Mouse (Mus musculus) midbrain, embryonic 14.5 days (tissue): ENCODE results near the gene Nfkbib. TPM values are rescaled to one million over a fixed set of nuclear protein-coding genes. Genes with fewer than 3 reads are reported as not detected.

Experiments
- ATAC-seq: fragments of 200-750 bp; cut with Nextera tagmentation; 2 replicates; pipeline ENCODE4 v1.8.0; 2017; ENCODE audit warnings: moderate number of reproducible peaks, moderate library complexity; ENCODE audit not compliant: low FRiP score, low TSS enrichment
- DNase-seq: peaks from one replicate; pipeline ENCODE4 v3.0.0-alpha.2; 2015
- H3K27ac ChIP-seq: fragments of 300-500 bp; sonication (generic); replicated peaks from 2 replicates; pipeline ENCODE4 v1.5.1; 2014; ENCODE audit warnings: mild to moderate bottlenecking, low read depth, low read length, moderate library complexity
- H3K27me3 ChIP-seq: fragments of 300-500 bp; sonication (generic); 2 replicates; pipeline ENCODE4 v1.6.1; 2014; ENCODE audit warnings: low read length, control low read depth, mixed read lengths; ENCODE audit not compliant: control insufficient read depth, insufficient read depth
- H3K36me3 ChIP-seq: fragments of 300-500 bp; sonication (generic); 2 replicates; pipeline ENCODE4 v1.6.1; 2014; ENCODE audit warnings: low read length, control low read depth; ENCODE audit not compliant: control insufficient read depth, insufficient read depth
- H3K4me1 ChIP-seq: fragments of 300-500 bp; sonication (generic); 2 replicates; pipeline ENCODE4 v1.6.1; 2014; ENCODE audit warnings: mild to moderate bottlenecking, antibody characterized with exemption, low read length, control low read depth; ENCODE audit not compliant: control insufficient read depth, insufficient read depth
- H3K4me2 ChIP-seq: fragments of 300-500 bp; sonication (generic); 2 replicates; pipeline ENCODE4 v1.6.1; 2014; ENCODE audit warnings: mild to moderate bottlenecking, low read length, moderate library complexity
- H3K4me3 ChIP-seq: fragments of 300-500 bp; sonication (generic); replicated peaks from 2 replicates; pipeline ENCODE4 v1.5.1; 2014; ENCODE audit warnings: low read depth, low read length
- H3K9ac ChIP-seq: fragments of 300-500 bp; sonication (generic); replicated peaks from 2 replicates; pipeline ENCODE4 v1.6.1; 2014; ENCODE audit warnings: mild to moderate bottlenecking, low read length, moderate library complexity
- H3K9me3 ChIP-seq: fragments of 300-500 bp; sonication (generic); 2 replicates; pipeline ENCODE4 v1.6.1; 2016; ENCODE audit warnings: low read length, control low read depth, mixed read lengths; ENCODE audit not compliant: control insufficient read depth
- WGBS: fragments of 180-500 bp; shearing (Covaris S2); extraction: QIAGEN DNeasy Blood & Tissue Kit; methylation state at CpG from one replicate; pipeline ENCODE4 v1.1.7; 2014; 5-methylcytosine and 5-hydroxymethylcytosine counted together
- polyA plus RNA-seq: library from polyadenylated mRNA; unstranded; fragments of >200 nt; fragmentation: Nextera tagmentation; extraction: Ambion mirVana; gene quantifications from 2 replicates; pipeline ENCODE4 v1.2.1, GENCODE M21; 2014

Gene Nfkbib
- polyA plus RNA-seq, 1 experiment from 2014 or later: 55.9 TPM

- H3K27ac ChIP-seq: no peak overlapping the region
- no peaks in the 10 kb centered on the region for H3K4me1 ChIP-seq
- no peaks in the 10 kb centered on the region for H3K9me3 ChIP-seq
- peaks cover 5% of the 10 kb centered on the region; the same call in 1 of the 2 replicates for H3K36me3 ChIP-seq
- H3K4me2 ChIP-seq: no peak overlapping the region
- H3K27me3 ChIP-seq: no peaks in the 10 kb centered on the region
- no peak overlapping the region for H3K4me3 ChIP-seq
- DNase-seq: no peak
- WGBS: 88% methylated on average over 12 of the region's 14 CpGs
- H3K9ac ChIP-seq: no peak overlapping the region
- no peak for ATAC-seq
These were observed 25.3 kb upstream of the Nfkbib start for GRCm38 (mm10) chr7:28792391-28793185.

GRCm38 (mm10) chr7:28791706-28792105, 24.4 kb upstream of the Nfkbib start:
- DNase-seq: no peak
- Histone ChIP-seq H3K9ac (no peak overlapping the region), H3K4me3 (no peak overlapping the region), H3K36me3 (peaks cover 8% of the 10 kb centered on the region; the same call in 1 of the 2 replicates), H3K9me3 (no peaks in the 10 kb centered on the region), H3K27ac (no peak overlapping the region), H3K4me1 (no peaks in the 10 kb centered on the region), H3K4me2 (no peak overlapping the region), H3K27me3 (no peaks in the 10 kb centered on the region)
- ATAC-seq: no peak

GRCm38 (mm10) chr7:28790066-28790806, 22.9 kb upstream of the Nfkbib start:
- no peak for ATAC-seq
- no peak overlapping the region for H3K4me2 ChIP-seq
- no peak overlapping the region for H3K9ac ChIP-seq
- no peak overlapping the region for H3K4me3 ChIP-seq
- no peaks in the 10 kb centered on the region for H3K9me3 ChIP-seq
- WGBS: 52% methylated on average over 8 of the region's 8 CpGs
- no peak overlapping the region for H3K27ac ChIP-seq
- H3K27me3 ChIP-seq: no peaks in the 10 kb centered on the region
- no peaks in the 10 kb centered on the region for H3K4me1 ChIP-seq
- peaks cover 18% of the 10 kb centered on the region; the same call in 1 of the 2 replicates for H3K36me3 ChIP-seq
- DNase-seq: peak; percentile 38

- ATAC-seq (no peak), DNase-seq (no peak)
- Histone ChIP-seq H3K4me3 (no peak overlapping the region), H3K4me1 (no peaks in the 10 kb centered on the region), H3K36me3 (peaks cover 25% of the 10 kb centered on the region; the same call in 1 of the 2 replicates), H3K4me2 (no peak overlapping the region), H3K27me3 (no peaks in the 10 kb centered on the region), H3K9me3 (no peaks in the 10 kb centered on the region), H3K9ac (no peak overlapping the region), H3K27ac (no peak overlapping the region)
- 88% methylated on average over 3 of the region's 3 CpGs for WGBS
These were observed 21.9 kb upstream of the Nfkbib start for GRCm38 (mm10) chr7:28789235-28789634.

GRCm38 (mm10) chr7:28788307-28789195, 21.2 kb upstream of the Nfkbib start, which contains the start of gene Rinl:
Gene Rinl, plus strand, starts transcription at chr7:28788969.
- H3K4me3 ChIP-seq: no peak within 1 kb of the TSS
- no peaks in the 10 kb centered on the region for H3K4me1 ChIP-seq
- DNase-seq (no peak), ATAC-seq (no peak)
- H3K9ac ChIP-seq: no peak within 1 kb of the TSS
- H3K27me3 ChIP-seq: no peaks in the 10 kb centered on the region
- peaks cover 31% of the 10 kb centered on the region for H3K36me3 ChIP-seq
- H3K4me2 ChIP-seq: no peak within 1 kb of the TSS
- 85% methylated on average over 5 of the region's 5 CpGs for WGBS
- no peaks in the 10 kb centered on the region for H3K9me3 ChIP-seq
- H3K27ac ChIP-seq: no peak within 1 kb of the TSS

- Histone ChIP-seq H3K4me1 (no peaks in the 10 kb centered on the region), H3K4me2 (no peak overlapping the region), H3K9me3 (no peaks in the 10 kb centered on the region), H3K4me3 (no peak overlapping the region), H3K9ac (no peak overlapping the region), H3K27me3 (no peaks in the 10 kb centered on the region), H3K36me3 (peaks cover 36% of the 10 kb centered on the region), H3K27ac (no peak overlapping the region)
- no peak for DNase-seq
- ATAC-seq: no peak
- 93% methylated on average over 9 of the region's 9 CpGs for WGBS
These were observed 20.6 kb upstream of the Nfkbib start for GRCm38 (mm10) chr7:28787884-28788283.

GRCm38 (mm10) chr7:28785161-28785560, 17.8 kb upstream of the Nfkbib start:
- no peak for ATAC-seq
- WGBS: 72% methylated on average over 5 of the region's 5 CpGs

GRCm38 (mm10) chr7:28781261-28781663, 13.9 kb upstream of the Nfkbib start:
- 92% methylated on average over 8 of the region's 8 CpGs for WGBS
- ATAC-seq (no peak), DNase-seq (no peak)
- H3K9me3 ChIP-seq: no peaks in the 10 kb centered on the region
- no peak overlapping the region for H3K9ac ChIP-seq
- H3K27ac ChIP-seq: no peak overlapping the region
- no peak overlapping the region for H3K4me2 ChIP-seq
- H3K36me3 ChIP-seq: peaks cover 41% of the 10 kb centered on the region
- no peaks in the 10 kb centered on the region for H3K4me1 ChIP-seq
- H3K4me3 ChIP-seq: no peak overlapping the region
- no peaks in the 10 kb centered on the region for H3K27me3 ChIP-seq

More at GRCm38 (mm10) chr7:28785161-28785560, 17.8 kb upstream of the Nfkbib start:
- Histone ChIP-seq H3K36me3 (peaks cover 42% of the 10 kb centered on the region), H3K4me1 (no peaks in the 10 kb centered on the region), H3K9ac (no peak overlapping the region), H3K4me2 (no peak overlapping the region), H3K9me3 (no peaks in the 10 kb centered on the region), H3K27ac (no peak overlapping the region), H3K27me3 (no peaks in the 10 kb centered on the region), H3K4me3 (no peak overlapping the region)
- DNase-seq: no peak
